Mouse (Mus musculus): ENCODE data around the gene Cfi.

The Cfi gene

DNA sequence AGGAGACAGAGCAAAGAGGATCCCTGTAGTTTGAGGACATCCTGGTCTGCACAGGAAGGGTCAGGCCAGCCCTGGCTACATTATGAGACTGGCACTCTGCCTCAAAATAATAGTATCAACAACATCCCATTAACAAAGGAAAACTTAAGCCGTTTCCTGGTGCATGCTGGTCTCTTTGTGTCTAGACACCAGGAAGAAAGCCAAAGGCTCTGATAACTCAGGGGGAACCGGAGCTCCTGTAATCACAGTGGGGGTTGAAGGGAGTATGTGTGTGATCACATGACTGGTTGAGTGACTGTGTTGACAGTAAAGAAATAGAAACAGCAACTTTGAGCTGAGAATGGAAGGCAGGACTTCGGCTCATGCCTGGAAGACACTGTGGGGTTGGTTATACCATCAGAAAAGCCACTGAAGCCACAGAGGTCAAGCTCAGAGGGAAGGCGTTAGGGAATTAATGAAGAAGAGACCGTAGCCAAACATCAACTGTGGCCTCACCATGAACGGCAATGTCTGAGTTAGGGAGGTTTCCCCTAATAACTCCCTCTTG, at the start of gene Cfi:
TSS of gene Cfi (plus strand) at position 497 of the 547 bp plus-strand sequence.
- DNase-seq = no peak

DNA sequence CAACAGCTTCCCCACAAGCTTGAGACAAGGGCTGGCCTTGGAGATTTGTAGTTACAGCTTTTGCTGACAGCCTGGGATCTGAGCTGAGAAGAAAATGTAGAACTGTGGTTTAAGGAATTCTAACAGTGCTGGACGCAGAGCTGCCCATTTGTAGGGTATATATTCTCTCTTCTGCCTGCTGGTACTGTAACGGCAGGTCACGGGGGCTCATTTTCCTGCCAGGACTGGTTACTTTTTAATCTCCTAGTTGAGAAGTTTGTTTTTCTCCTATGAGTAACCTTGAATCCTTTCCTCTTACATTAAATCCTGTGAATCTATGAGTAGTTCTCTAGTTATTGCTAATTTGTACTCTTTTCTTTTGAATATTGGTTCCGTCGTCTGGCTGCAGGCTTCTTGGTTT, 41.9 kb upstream of the Cfi start:
- DNase-seq = no peak

DNA sequence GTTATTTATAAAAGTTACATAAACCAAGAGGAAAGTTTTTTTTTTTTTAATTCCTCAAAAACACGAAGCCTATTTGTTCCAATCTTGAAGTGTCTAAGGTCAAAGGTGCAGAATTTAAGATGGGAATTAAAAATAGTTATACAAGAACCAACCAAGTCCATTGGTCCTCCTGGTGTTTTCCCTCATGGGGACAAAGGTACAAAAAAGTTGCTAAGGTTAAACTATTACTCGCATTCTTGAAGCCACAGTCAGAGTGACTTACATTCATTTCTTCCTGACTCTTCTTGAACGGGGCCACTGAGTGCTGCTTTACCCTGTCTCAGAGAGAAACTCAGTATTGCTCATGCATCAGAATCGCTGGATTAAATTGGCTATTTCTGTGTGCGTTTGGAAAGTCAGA, 38.3 kb upstream of the Cfi start:
- no peak for DNase-seq

DNA sequence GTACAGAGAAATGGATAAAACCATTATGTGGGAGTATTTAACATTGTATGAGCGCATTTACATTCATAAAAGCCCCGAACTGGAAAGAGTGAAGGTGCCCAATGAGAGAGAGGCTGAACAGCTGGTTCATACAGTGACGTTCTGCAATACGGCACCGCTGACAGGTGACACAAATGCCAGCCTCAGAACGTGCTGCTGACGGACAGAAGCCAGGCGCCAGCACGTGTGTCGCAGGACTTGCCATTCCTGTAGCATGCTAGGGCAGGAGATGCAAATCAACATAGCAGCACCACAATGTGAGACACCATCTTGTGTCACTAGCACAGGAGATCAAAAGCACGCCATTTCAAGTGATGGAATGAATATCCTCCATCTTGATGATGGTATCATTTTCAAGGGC, 37.1 kb upstream of the Cfi start:
- DNase-seq = no peak

DNA sequence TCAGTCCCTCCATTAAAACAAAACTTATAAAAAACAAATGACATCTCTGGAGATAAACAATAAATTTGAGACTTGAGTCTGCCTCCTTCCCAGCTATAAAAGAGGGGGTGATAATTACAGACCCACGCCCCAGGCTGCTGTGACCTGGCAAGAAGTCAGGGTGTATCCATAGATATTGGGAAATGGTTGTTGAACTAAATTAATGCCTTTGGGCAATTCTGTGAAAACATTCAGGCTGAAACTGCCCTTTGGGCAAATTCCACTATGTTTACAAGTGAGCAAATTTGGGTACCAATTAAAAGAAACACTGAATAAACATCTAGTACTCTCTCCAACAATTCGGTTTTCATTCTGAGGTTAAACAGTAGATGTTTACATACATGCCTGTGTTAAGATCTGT, 36.7 kb upstream of the Cfi start:
- DNase-seq = no peak

DNA sequence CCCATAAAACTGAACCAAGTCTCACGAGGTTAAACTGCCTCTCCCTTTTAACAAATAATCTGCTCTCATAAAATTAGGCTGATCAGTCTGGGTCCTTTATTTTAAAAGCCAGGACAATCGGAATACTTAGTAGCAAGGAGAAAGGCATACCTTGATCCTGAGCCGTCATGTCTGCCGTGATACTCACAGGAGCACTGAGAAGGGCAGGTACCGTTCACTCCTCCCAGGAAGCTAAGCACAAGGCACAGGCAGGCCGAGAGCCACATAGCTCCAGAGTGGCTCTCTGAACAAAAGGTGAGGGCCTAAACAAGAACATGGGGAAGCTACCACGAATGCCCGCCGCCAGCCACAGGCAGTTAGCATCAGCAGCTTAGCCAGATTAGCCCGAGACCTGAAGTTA, 31.9 kb upstream of the Cfi start, which contains the start of gene Lrit3:
TSS of gene Lrit3 (minus strand) at position 266 of the 400 bp plus-strand sequence.
- no peak for DNase-seq

DNA sequence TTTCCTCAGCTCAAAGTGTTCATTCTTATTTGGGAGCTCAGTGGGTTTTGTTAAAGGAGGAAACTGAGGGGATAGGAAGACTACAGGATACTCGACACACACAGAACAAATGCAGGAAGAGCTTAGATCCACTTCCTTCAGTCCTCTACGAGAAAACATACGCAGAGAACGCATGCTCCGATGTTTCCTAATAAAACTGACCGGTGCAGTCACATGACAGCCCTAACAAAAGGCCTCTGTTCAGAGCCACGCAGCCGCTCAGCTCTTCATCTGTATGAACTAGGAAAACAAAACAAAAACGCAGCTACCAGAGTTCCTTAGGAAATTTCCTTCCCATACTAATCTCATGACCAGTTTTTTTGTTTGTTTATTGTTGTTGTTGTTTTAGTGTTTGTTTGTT, 14.8 kb upstream of the Cfi start:
- no peak for DNase-seq

DNA sequence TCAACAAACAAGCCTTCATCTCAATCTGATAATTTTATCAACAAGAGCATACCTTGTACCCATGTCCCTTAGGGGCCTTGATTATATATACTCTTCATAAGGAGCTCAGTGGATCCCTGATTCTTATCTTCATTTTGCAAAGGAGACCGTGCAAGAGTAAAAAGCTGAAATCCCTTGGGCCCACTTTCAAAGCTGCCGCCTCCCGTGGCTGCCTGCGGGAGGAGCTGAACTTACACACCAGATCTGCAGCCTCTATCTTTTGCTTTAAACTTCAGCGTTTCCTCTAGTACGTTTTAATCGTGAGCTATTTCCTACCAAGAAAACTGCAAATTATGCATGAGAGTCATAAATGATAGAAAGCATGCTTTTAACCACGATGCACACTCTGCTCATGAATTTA, 13.9 kb upstream of the Cfi start:
- DNase-seq = no peak

DNA sequence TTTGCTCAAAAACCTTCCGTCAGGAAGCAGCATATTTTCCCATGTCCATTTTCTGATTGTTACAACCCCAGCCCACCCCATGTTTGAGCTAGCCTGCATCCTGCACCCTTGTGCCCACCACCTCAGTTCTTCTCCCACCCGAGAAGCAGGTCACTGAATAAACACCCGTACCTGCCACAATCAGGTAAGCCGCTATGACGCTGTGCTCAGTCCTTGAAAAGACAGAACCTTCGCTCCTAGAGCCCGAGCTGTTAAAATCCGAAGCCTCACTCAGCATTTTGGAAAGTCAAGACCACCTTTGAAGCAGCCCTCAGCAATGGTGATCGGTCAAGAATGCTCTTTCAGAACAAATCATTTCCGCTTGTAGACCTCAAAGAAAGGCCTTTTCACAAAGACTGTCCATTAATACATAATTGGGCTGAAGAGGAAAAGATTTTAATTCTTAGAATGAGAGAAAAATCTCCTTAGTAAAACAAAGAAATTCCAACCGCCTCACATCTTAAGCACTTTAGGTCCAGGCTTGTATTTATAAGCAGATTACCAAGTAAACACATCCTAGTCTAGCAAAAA, 13.4 kb upstream of the Cfi start, which contains the start of gene Rrh:
TSS of gene Rrh (minus strand) at position 382 of the 570 bp plus-strand sequence.
- no peak for DNase-seq

DNA sequence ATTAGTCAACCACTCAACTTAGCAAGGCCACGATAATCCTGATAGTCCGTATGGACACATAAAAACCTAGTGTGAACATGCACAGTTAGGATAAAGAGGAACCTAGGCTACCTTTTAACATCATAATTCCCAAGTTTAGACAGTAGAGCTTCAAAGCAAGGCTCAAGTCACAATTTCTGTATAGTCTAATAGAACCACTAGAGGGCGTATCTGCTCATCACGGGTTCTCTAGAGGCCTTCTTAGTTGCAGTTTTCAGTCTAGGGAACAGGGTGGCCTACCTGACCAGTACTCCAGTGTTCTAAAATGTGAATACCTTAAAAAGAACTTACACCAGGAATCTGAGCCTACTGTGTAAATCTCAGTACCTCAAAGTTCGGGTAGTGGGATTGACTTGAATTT, 12.4 kb upstream of the Cfi start:
- no peak for DNase-seq

DNA sequence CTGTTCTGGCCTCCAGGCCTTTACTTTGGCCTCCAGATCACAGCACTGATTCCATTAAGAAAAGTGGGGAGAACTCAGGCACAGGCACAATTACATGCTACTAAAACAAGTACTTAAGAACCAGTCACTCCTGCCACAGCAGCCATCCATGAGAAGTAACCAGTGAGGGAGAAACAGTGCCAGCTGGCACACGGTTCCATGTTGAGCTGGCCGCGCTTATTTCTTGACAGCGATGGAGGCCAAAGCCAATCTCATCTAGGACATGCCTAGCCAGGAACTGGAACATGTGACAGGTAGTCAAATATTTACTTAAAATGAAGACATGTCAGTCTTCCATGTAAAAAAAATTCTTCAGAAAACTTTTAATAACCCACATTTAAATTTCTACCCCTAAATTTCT, 11.5 kb upstream of the Cfi start:
- DNase-seq = no peak

DNA sequence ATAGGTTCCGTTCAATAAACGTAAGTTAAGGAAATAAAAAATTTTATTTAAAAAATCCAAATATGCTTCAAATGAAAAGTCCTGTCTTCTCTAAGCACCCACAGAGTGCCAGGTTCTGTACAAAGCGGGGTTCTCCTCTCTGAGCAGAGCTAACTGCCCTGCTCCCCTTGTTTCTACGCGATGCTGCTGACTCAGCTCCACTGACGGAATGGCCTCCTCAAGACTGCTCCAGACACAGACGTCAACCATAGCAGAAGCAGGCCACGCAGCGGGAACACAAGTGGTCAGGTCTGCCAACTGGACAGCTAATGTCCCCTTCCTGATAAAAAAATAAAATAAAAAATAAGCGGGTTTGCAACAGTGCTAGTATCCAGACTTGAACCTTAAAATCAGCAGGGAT, 10.8 kb upstream of the Cfi start:
- DNase-seq = no peak

DNA sequence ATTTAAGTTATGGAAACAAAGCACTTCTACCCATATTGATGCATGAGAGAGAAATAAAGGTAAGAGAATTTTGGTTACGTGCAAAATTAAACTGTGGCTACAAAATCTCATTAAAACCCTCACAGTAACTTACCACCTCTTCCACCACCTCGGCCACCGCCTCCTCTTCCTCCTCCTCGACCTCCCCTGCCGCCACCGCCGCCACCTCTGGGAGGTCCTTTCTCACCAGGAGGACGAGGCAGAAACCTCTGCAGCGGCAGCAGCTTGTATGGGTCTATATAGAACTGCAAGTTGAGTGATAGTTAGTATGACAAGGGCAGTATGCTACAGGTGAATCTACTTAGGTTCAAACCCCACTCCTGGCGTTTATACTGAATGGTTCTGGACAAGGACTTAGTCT, 9.0 kb upstream of the Cfi start:
- DNase-seq = no peak

DNA sequence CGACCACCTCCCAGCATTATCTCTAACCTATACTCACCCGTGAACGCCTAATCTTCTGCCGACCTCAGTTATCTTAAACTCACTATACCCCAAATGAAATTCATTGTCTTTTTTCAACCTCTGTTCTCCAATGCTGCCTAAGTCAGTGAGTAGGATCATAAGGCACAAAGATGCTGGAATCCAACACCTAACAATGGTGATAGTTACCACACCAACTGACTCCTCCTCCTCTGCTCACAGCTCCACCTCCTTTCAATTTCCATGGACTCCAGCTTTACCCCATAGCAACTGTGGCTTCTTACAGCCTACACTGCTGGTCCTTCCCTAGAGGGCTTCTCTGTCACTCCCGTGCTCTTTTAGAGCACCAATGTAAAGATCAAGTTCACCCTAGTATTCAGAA, 8.0 kb upstream of the Cfi start:
- no peak for DNase-seq

DNA sequence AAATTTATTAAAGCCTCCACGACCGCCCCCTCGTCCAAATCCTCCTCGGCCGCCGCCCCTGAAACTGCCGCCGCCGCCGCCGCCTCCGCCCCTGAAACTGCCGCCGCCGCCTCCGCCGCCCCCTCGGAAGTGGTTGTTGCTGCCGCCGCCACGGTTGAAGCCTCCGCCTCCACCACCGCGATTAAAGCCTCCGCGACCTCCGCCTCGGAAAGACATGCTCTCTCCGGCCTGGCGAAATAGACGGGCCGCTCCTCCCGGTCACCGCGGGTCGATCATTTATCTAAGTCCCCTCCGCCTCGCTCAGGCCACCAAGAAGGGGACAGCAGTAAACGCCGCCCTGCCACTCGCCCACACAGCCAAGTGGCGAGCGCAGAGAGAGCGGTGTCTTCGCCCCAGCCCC, 5.1 kb upstream of the Cfi start:
- peak in 1 of 2 experiments; percentile 53 for DNase-seq

DNA sequence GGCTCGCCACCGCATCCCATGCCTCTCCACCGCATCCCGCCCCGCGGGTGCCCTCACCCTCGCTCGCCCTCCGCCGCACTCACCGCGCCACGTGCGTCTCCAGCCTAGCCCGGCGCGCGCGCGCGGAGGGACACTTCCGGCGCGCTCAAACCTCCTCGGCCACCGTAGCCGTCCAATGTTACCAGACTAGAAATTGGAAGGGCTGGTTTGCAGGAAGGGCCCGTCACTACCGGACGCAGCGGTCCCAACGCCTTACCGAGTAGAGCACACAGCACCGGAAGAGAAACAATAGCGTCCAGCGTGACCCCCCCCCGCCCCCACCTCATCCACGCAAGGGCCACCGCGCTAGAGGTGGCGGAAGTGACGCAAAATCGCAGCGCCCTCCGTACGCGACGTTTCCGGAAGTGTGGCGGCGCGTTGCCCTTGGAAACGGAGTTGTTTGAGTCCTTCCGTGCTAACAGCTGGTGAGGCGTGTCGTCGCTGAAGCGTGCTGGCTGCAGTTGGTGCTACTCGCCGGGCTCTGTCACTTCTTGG, 4.6 kb upstream of the Cfi start, which contains the start of gene Gar1:
TSS of gene Gar1 (minus strand) at position 362 of the 534 bp plus-strand sequence.
- DNase-seq = peak; percentile 89 to 93

DNA sequence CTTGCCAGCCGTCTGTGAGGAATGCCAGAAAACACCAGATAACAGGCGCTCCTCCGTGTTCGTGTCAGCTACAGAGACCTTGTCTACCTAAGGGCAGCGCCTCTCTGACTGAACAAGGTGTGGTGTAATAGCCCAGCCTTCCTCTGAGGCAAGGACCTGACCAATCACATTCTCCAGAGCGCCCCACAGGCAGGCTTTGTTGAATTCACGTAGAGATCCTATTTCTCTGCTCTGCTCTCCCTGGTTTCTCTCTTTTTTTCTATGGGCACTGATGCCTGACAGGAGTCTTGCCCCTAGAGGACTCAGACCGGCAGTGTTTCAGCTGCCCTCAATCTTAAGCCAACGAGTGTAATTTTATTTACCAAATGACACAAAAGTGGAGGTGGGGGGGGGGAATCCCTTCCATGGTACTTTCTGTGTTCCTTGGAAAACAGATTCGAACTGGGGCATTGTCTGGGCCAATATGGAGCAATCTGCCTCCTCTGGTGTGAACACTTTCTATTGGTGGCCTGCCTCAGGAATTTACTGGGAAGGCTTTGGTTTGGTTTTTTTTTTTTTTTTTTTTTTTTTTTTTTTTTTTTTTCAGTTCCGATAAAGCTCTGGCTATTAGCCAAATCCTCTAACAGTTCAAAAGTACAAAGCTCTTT, 490 bp downstream of the Cfi start:
- DNase-seq = no peak

DNA sequence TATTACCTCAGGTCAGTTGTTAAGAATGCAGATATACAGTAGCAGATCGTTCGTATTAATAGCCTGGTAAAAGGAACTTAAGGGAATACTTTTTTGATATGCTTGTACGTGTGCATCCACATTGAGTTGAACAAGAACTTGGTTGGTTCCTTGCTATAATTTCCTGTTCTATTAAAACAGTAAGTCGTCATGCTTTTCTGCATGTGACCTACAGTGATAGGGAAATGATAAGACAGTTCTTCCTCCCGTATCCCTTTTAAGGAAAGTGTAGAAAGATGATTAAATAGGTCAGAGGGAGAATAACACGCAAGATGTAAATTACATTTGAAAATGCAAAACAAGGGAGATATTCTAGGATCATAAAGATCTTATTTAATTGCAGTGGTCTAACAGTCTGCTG, 1.3 kb downstream of the Cfi start:
- DNase-seq = no peak

DNA sequence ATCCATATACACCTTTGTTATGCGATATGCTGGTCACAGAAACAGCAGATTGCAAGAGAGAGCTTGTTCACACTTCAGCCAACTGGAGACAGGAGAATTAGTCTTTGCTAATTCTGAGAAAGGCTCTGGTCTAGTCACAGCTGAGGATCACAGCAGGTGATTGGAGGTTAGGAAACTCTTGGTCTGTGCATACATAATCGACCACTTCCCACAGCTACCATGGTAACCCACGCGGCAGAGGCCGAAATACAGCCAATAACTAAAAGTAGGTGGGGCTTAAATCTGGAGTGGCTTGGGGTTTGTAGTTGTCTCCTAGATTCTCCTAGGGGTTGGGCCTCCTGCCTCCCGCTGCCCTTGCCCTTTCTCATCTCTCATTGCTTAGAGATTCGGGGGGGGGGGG, 2.3 kb downstream of the Cfi start:
- DNase-seq = no peak

DNA sequence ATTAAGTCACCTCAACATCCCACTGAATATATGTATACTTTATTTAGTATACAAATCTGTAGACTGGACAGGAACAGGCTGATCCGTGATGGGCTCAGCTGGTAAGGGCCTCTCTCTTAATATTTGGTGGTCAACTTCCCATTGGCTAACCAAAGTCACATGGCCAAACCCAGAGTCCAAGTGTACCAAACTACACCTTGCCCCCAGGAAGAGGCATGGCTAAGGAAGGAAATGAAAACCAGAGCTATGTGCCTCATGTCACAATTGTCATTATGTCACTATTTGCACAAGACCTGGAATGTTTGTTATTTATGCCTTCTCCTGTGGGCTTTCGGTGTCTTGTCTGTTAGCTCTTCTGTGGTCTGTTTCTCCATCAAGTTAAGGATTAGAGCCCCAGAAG, 10.2 kb downstream of the Cfi start:
- DNase-seq = no peak

DNA sequence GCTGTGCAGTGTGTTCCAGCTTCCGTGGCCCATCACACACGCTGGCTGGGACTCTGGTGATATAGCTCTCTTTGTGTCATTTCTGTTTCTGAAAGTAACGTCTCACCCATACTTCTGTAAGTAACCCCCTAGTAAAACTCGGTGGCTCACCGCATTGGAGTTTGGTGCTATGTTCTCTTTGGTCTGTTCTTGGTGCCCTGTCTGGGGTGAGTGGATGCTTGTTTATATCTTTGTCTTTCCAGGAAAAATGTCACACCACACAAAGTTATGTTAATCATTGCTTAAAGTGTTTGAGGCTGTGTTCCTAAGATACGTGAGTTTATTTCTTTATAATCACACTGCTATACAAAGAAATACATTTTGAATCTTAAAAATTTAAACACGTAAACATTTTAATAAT, 11.2 kb downstream of the Cfi start:
- DNase-seq = no peak

DNA sequence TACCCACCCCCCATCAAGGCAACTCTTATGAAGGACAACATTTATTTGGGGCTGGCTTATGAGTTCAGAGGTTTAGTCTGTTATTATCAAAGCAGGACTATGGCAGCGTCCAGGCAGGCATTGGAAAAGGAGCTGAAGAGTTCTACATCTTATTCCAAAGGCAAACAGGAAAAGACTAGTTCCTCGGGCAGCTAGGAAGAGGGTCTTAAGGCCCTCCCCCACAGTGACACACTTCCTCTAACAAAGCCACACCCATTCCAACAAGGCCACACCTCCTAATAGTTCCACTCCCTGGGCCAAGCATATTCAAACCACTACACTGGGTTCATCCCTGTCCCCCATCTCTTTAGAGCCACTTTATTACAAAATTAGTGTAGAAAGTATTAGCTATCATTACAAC, 26.9 kb downstream of the Cfi start:
- no peak for DNase-seq

DNA sequence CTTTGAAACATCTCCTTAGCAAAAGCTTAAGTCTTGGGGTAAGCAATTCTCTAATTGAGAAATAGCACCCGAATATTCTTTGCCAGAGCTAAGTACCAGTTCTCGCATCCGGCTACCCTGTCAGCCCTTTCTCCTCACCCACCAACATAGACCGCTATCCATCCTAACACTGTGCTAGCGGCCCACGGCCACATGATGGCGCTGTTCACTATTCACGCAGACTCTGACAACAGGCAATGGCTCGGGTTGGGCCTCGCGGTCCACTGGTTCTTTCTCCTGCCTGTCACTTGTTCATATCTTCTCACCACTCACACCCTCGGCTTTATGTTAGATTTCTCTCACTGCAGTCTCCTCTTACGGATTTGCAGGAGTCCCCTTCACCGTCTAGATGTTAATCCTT, 28.0 kb downstream of the Cfi start:
- DNase-seq = peak; percentile 8 to 38

DNA sequence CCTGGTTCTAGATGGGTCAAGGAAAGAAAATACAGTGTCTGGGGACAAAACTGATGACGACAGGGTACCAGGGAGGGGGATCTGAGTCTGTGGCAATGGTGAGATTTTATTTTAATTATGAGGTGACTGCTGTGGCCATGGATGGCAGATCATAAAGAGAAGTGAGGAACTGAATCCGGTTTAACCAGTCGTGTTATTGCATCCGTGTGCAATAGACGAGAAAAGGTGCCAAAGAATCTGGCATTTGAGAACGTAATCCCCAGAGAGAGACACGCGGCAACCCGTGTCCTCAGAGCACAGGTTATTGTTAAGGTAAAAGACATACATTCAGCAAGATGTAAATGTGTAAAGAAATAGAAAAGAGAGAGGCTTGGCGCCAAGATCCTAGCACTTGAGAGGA, 41.6 kb downstream of the Cfi start:
- no peak for DNase-seq
